Mouse (Mus musculus) lung, postnatal 0 days (tissue): Measurements from ENCODE around the gene Ebf4.

ENCODE experiments used
- CTCF ChIP-seq: IDR thresholded peaks from 2 replicates; pipeline ENCODE4 v1.5.1; 2016; ENCODE audit warnings: antibody characterized with exemption, mild to moderate bottlenecking
- EP300 ChIP-seq: IDR thresholded peaks from 2 replicates; pipeline ENCODE4 v1.6.1; 2016; ENCODE audit warnings: antibody characterized with exemption, mild to moderate bottlenecking, control low read depth

GRCm38 (mm10) chr2:130358852-130359251, 63.9 kb downstream of the Ebf4 start:
- no peak for TF ChIP-seq CTCF
- no peak for TF ChIP-seq EP300
